Mouse (Mus musculus): ENCODE measurements around the gene Faap100. TPM values are rescaled to one million over a fixed set of nuclear protein-coding genes. Genes with fewer than 3 reads are reported as not detected.

The Faap100 gene
- polyA plus RNA-seq, 1 experiment from 2014 or later: 28.6 TPM

Small RNA genes within 50 kb of the gene (microRNA-seq; reads per million reads assigned to microRNA genes)
- not detected for gene Gm23419
- 0.91 reads per million for gene Mir6935

Other genes with a start within 250 kb of the Faap100 start
- 84.6 and 91.4 TPM in 2 replicates for gene Slc38a10, start 227.4 kb downstream of the Faap100 start, polyA plus RNA-seq (2015; fragmentation: Nextera tagmentation; extraction: Ambion mirVana)
- gene Bahcc1, start 145.8 kb downstream of the Faap100 start, polyA plus RNA-seq (2015; fragmentation: Nextera tagmentation; extraction: Ambion mirVana): 4.9 and 5.7 TPM in 2 replicates
- gene Actg1, start 30.2 kb downstream of the Faap100 start, polyA plus RNA-seq (2015; fragmentation: Nextera tagmentation; extraction: Ambion mirVana): 2,886 and 2,944 TPM in 2 replicates
- 0.55 TPM in 1 of 2 replicates, not detected in the other for gene Fscn2, start 17.2 kb downstream of the Faap100 start, polyA plus RNA-seq (2015; fragmentation: Nextera tagmentation; extraction: Ambion mirVana)
- 19.5 and 20.0 TPM in 2 replicates for gene Nploc4, start 58.9 kb upstream of the Faap100 start, polyA plus RNA-seq (2015; fragmentation: Nextera tagmentation; extraction: Ambion mirVana)
- gene Tspan10, start 63.9 kb upstream of the Faap100 start, polyA plus RNA-seq (2015; fragmentation: Nextera tagmentation; extraction: Ambion mirVana): not detected in 2 replicates
- 0.35 and 0.39 TPM in 2 replicates for gene Pde6g, start 74.7 kb upstream of the Faap100 start, polyA plus RNA-seq (2015; fragmentation: Nextera tagmentation; extraction: Ambion mirVana)
- gene Oxld1, start 79.3 kb upstream of the Faap100 start, polyA plus RNA-seq (2015; fragmentation: Nextera tagmentation; extraction: Ambion mirVana): 21.0 and 24.6 TPM in 2 replicates
- 27.1 and 31.3 TPM in 2 replicates for gene Ccdc137, start 79.4 kb upstream of the Faap100 start, polyA plus RNA-seq (2015; fragmentation: Nextera tagmentation; extraction: Ambion mirVana)
- gene Arl16, start 88.8 kb upstream of the Faap100 start, polyA plus RNA-seq (2015; fragmentation: Nextera tagmentation; extraction: Ambion mirVana): 32.6 and 38.9 TPM in 2 replicates
- gene Mrpl12, start 105.8 kb upstream of the Faap100 start, polyA plus RNA-seq (2015; fragmentation: Nextera tagmentation; extraction: Ambion mirVana): 228 and 239 TPM in 2 replicates
- 104 and 108 TPM in 2 replicates for gene Slc25a10, start 113.1 kb upstream of the Faap100 start, polyA plus RNA-seq (2015; fragmentation: Nextera tagmentation; extraction: Ambion mirVana)
- 0.76 TPM in 2 replicates for gene Gcgr, start 151.9 kb upstream of the Faap100 start, polyA plus RNA-seq (2015; fragmentation: Nextera tagmentation; extraction: Ambion mirVana)
- 119 and 129 TPM in 2 replicates for gene Mcrip1, start 171.0 kb upstream of the Faap100 start, polyA plus RNA-seq (2015; fragmentation: Nextera tagmentation; extraction: Ambion mirVana)
- 0.37 TPM in 1 of 2 replicates, not detected in the other for gene Ppp1r27, start 172.4 kb upstream of the Faap100 start, polyA plus RNA-seq (2015; fragmentation: Nextera tagmentation; extraction: Ambion mirVana)
- gene P4hb, start 194.5 kb upstream of the Faap100 start, polyA plus RNA-seq (2015; fragmentation: Nextera tagmentation; extraction: Ambion mirVana): 1,365 and 1,538 TPM in 2 replicates
- gene Arhgdia, start 202.9 kb upstream of the Faap100 start, polyA plus RNA-seq (2015; fragmentation: Nextera tagmentation; extraction: Ambion mirVana): 626 and 641 TPM in 2 replicates
- 19.6 and 86.6 TPM in 2 replicates for gene Alyref, start 219.6 kb upstream of the Faap100 start, polyA plus RNA-seq (2015; fragmentation: Nextera tagmentation; extraction: Ambion mirVana)
- gene Anapc11, start 219.7 kb upstream of the Faap100 start, polyA plus RNA-seq (2015; fragmentation: Nextera tagmentation; extraction: Ambion mirVana): 164 and 171 TPM in 2 replicates
- 2.7 and 3.8 TPM in 2 replicates for gene Npb, start 229.7 kb upstream of the Faap100 start, polyA plus RNA-seq (2015; fragmentation: Nextera tagmentation; extraction: Ambion mirVana)
- 393 and 441 TPM in 2 replicates for gene Pcyt2, start 239.2 kb upstream of the Faap100 start, polyA plus RNA-seq (2015; fragmentation: Nextera tagmentation; extraction: Ambion mirVana)
- 47.7 and 52.9 TPM in 2 replicates for gene Sirt7, start 246.5 kb upstream of the Faap100 start, polyA plus RNA-seq (2015; fragmentation: Nextera tagmentation; extraction: Ambion mirVana)